Mouse (Mus musculus) G1E-ER4 (cell line): ENCODE measurements around the gene Cox8b. TPM values are rescaled to one million over a fixed set of nuclear protein-coding genes. Genes with fewer than 3 reads are reported as not detected.

Source experiments
- GATA1 ChIP-seq: IDR thresholded peaks from one replicate; pipeline ENCODE4 v1.8.0; 2012; ENCODE audit warnings: low read length, inconsistent platforms
- polyA plus RNA-seq: library from polyadenylated mRNA; stranded (reverse); fragments of >175 nt; gene quantifications from 2 replicates; pipeline ENCODE4 v1.2.3, GENCODE M21; 2012

Gene Cox8b
- polyA plus RNA-seq, 1 experiment = not detected

- no peak for TF ChIP-seq GATA1
These were observed 43.3 kb downstream of the Cox8b start, which contains the start of gene Ric8a for GRCm38 (mm10) chr7:140856785-140857549. Gene Ric8a (plus strand): TSS chr7:140856957.

- TF ChIP-seq GATA1 = no peak
These were observed 44.1 kb downstream of the Cox8b start, which contains the start of gene Gm45785 for GRCm38 (mm10) chr7:140855860-140856784. Gene Gm45785 (minus strand): TSS chr7:140856331.

- no peak for TF ChIP-seq GATA1
These were observed 45.1 kb downstream of the Cox8b start for GRCm38 (mm10) chr7:140855181-140855580.

- no peak for TF ChIP-seq GATA1
These were observed 45.8 kb downstream of the Cox8b start for GRCm38 (mm10) chr7:140854483-140854882.

GRCm38 (mm10) chr7:140853386-140853785 lies 46.9 kb downstream of the Cox8b start:
- no peak for TF ChIP-seq GATA1

GRCm38 (mm10) chr7:140851916-140852315 lies 48.3 kb downstream of the Cox8b start:
- no peak for TF ChIP-seq GATA1

Other genes with a start within 250 kb of the Cox8b start
- gene Olfr539, start 240.5 kb downstream of the Cox8b start, polyA plus RNA-seq = not detected in 2 replicates
- not detected in 2 replicates for gene Olfr45, start 218.5 kb downstream of the Cox8b start, polyA plus RNA-seq
- not detected in 2 replicates for gene Olfr541, start 203.2 kb downstream of the Cox8b start, polyA plus RNA-seq
- not detected in 2 replicates for gene Cyp2e1, start 136.7 kb downstream of the Cox8b start, polyA plus RNA-seq
- gene Syce1, start 112.6 kb downstream of the Cox8b start, polyA plus RNA-seq = not detected in 2 replicates
- not detected in 2 replicates for gene Zfp941, start 78.3 kb downstream of the Cox8b start, polyA plus RNA-seq
- gene Urah, start 65.4 kb downstream of the Cox8b start, polyA plus RNA-seq = not detected in 2 replicates
- gene Scgb1c1, start 54.9 kb downstream of the Cox8b start, polyA plus RNA-seq = not detected in 2 replicates
- gene Odf3, start 52.6 kb downstream of the Cox8b start, polyA plus RNA-seq = 0.06 TPM in 1 of 2 replicates, not detected in the other
- gene Gm45785, start 44.1 kb downstream of the Cox8b start, polyA plus RNA-seq = 0.18 and 0.99 TPM in 2 replicates
- 39.1 and 49.2 TPM in 2 replicates for gene Ric8a, start 43.5 kb downstream of the Cox8b start, polyA plus RNA-seq
- gene Bet1l, start 42.9 kb downstream of the Cox8b start, polyA plus RNA-seq = 3.2 and 3.9 TPM in 2 replicates
- 50.0 and 92.4 TPM in 2 replicates for gene Psmd13, start 18.5 kb downstream of the Cox8b start, polyA plus RNA-seq
- 25.4 and 38.9 TPM in 2 replicates for gene Sirt3, start 18.1 kb downstream of the Cox8b start, polyA plus RNA-seq
- not detected in 2 replicates for gene Nlrp6, start 20.5 kb upstream of the Cox8b start, polyA plus RNA-seq
- gene Pgghg, start 40.9 kb upstream of the Cox8b start, polyA plus RNA-seq = 6.3 and 7.2 TPM in 2 replicates
- 0.43 and 0.61 TPM in 2 replicates for gene Ifitm5, start 49.8 kb upstream of the Cox8b start, polyA plus RNA-seq
- not detected in 2 replicates for gene Gm45717, start 55.5 kb upstream of the Cox8b start, polyA plus RNA-seq
- gene Ifitm2, start 55.5 kb upstream of the Cox8b start, polyA plus RNA-seq = 234 and 285 TPM in 2 replicates
- 0.08 and 0.26 TPM in 2 replicates for gene Ifitm1, start 66.8 kb upstream of the Cox8b start, polyA plus RNA-seq
- not detected in 2 replicates for gene Ifitm3, start 110.3 kb upstream of the Cox8b start, polyA plus RNA-seq
- gene Ifitm6, start 117.5 kb upstream of the Cox8b start, polyA plus RNA-seq = not detected in 2 replicates
- not detected in 2 replicates for gene Gm17387, start 128.7 kb upstream of the Cox8b start, polyA plus RNA-seq
- gene B4galnt4, start 160.7 kb upstream of the Cox8b start, polyA plus RNA-seq = not detected in 2 replicates
- gene Pkp3, start 177.8 kb upstream of the Cox8b start, polyA plus RNA-seq = 0.05 TPM in 1 of 2 replicates, not detected in the other
- 7.2 and 9.5 TPM in 2 replicates for gene Sigirr, start 200.1 kb upstream of the Cox8b start, polyA plus RNA-seq
- not detected in 2 replicates for gene Ano9, start 217.4 kb upstream of the Cox8b start, polyA plus RNA-seq
- 49.9 and 62.6 TPM in 2 replicates for gene Ptdss2, start 221.9 kb upstream of the Cox8b start, polyA plus RNA-seq